Mouse (Mus musculus) neural tube, embryonic 11.5 days (tissue): ENCODE measurements around the gene Crcp. TPM values are rescaled to one million over a fixed set of nuclear protein-coding genes. Genes with fewer than 3 reads are reported as not detected.

Experiments used
- polyA plus RNA-seq: library from polyadenylated mRNA; unstranded; fragments of >200 nt; fragmentation: Nextera tagmentation; extraction: Ambion mirVana; gene quantifications from 2 replicates; pipeline ENCODE4 v1.2.1, GENCODE M21; 2014

The Crcp gene
- polyA plus RNA-seq, 1 experiment from 2014 or later = 43.2 TPM

Other genes starting within 250 kb of the Crcp start
- gene Psph, start 241.8 kb upstream of the Crcp start, polyA plus RNA-seq = 37.5 and 37.8 TPM in 2 replicates
- gene Sumf2, start 182.3 kb upstream of the Crcp start, polyA plus RNA-seq = 44.0 and 48.5 TPM in 2 replicates
- 988 and 1,013 TPM in 2 replicates for gene Chchd2, start 141.8 kb upstream of the Crcp start, polyA plus RNA-seq
- 8.8 and 10.0 TPM in 2 replicates for gene Zbed5, start 133.6 kb upstream of the Crcp start, polyA plus RNA-seq
- 0.24 TPM in 1 of 2 replicates, not detected in the other for gene Phkg1, start 130.7 kb upstream of the Crcp start, polyA plus RNA-seq
- 2.3 and 2.9 TPM in 2 replicates for gene Nupr1l, start 120.8 kb upstream of the Crcp start, polyA plus RNA-seq
- gene Vkorc1l1, start 87.3 kb upstream of the Crcp start, polyA plus RNA-seq = 31.3 and 32.2 TPM in 2 replicates
- 35.1 and 35.9 TPM in 2 replicates for gene Gusb, start 26.2 kb upstream of the Crcp start, polyA plus RNA-seq
- gene Asl, start within 50 bp of the Crcp start, polyA plus RNA-seq = 30.8 and 32.2 TPM in 2 replicates
- 57.0 and 63.1 TPM in 2 replicates for gene Tpst1, start 44.0 kb downstream of the Crcp start, polyA plus RNA-seq
- 7.2 and 8.3 TPM in 2 replicates for gene Kctd7, start 115.6 kb downstream of the Crcp start, polyA plus RNA-seq
- gene Rabgef1, start 142.5 kb downstream of the Crcp start, polyA plus RNA-seq = 25.4 and 27.8 TPM in 2 replicates
- 32.0 and 35.8 TPM in 2 replicates for gene Tmem248, start 187.8 kb downstream of the Crcp start, polyA plus RNA-seq
- gene Sbds, start 226.2 kb downstream of the Crcp start, polyA plus RNA-seq = 68.8 and 71.3 TPM in 2 replicates
- gene Tyw1, start 226.3 kb downstream of the Crcp start, polyA plus RNA-seq = 33.2 and 34.9 TPM in 2 replicates